Mouse (Mus musculus) heart, adult 2 months (tissue): Measurements from ENCODE around the gene Col8a2.
A peak's percentile ranks its signal among the peaks of the same experiment; 100 is the strongest.

ENCODE experiments used
- CTCF ChIP-seq: fragments of 200-600 bp; IDR thresholded peaks from 2 replicates; pipeline ENCODE4 v1.8.1; 2022; ENCODE audit warnings: antibody characterized with exemption, mild to moderate bottlenecking, moderate library complexity
- EP300 ChIP-seq: fragments of 200-500 bp; IDR thresholded peaks from 2 replicates; pipeline ENCODE4 v1.6.1; 2011; ENCODE audit warnings: low read depth, low read length, control low read depth; ENCODE audit not compliant: insufficient read depth
- POLR2A ChIP-seq: fragments of 200-500 bp; IDR thresholded peaks from 2 replicates; pipeline ENCODE4 v1.6.1; 2011; ENCODE audit warnings: mild to moderate bottlenecking, low read depth, low read length, control low read depth; ENCODE audit not compliant: insufficient read depth

DNA sequence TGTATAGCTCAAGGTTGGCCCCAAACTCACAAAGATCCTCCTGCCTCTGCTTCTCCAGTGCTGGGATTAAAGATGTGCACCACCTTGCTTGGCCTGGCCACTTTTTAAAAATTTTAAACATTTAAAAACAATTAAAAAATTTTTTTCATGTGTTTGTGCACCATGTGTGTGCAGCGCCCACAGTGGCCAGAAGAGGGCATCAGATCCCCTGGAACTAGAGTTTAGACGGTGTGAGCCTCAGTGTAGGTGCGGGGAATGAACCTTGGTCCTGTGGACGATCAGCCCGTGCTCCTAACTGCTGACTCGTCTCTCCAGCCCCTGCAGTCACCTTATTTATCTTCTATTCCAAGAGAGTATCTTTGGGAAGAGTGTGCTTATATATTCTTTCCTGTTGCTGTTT lies 19.5 kb downstream of the Col8a2 start:
- TF ChIP-seq CTCF = peak; percentile 24; the same call in 1 of the 2 replicates
- TF ChIP-seq POLR2A = no peak
- TF ChIP-seq EP300 = no peak
